Mouse (Mus musculus) hindbrain, embryonic 11.5 days (tissue): ENCODE measurements around the gene Sarnp. TPM values are rescaled to one million over a fixed set of nuclear protein-coding genes. Genes with fewer than 3 reads are reported as not detected.

Experiments used
- ATAC-seq: fragments of 200-750 bp; cut with Nextera tagmentation; 2 replicates; pipeline ENCODE4 v1.8.0; 2017; ENCODE audit warnings: mild to moderate bottlenecking, moderate TSS enrichment, moderate library complexity; ENCODE audit not compliant: low FRiP score
- DNase-seq: peaks from one replicate; pipeline ENCODE4 v3.0.0-alpha.2; 2015; ENCODE audit warnings: low spot score
- H3K27ac ChIP-seq: fragments of 300-500 bp; sonication (generic); 2 replicates; pipeline ENCODE4 v1.5.1; 2014; ENCODE audit warnings: mild to moderate bottlenecking, low read depth, low read length
- H3K27me3 ChIP-seq: fragments of 300-500 bp; sonication (generic); 2 replicates; pipeline ENCODE4 v1.6.1; 2014; ENCODE audit warnings: mild to moderate bottlenecking, low read length, moderate library complexity, mixed read lengths; ENCODE audit not compliant: control insufficient read depth, insufficient read depth
- H3K36me3 ChIP-seq: fragments of 300-500 bp; sonication (generic); 2 replicates; pipeline ENCODE4 v1.6.1; 2014; ENCODE audit warnings: mild to moderate bottlenecking, low read length, moderate library complexity, mixed read lengths; ENCODE audit not compliant: control insufficient read depth, insufficient read depth
- H3K4me1 ChIP-seq: fragments of 300-500 bp; sonication (generic); replicated peaks from 2 replicates; pipeline ENCODE4 v1.6.1; 2014; ENCODE audit warnings: low read length, mixed read lengths; ENCODE audit not compliant: control insufficient read depth, insufficient read depth
- H3K4me2 ChIP-seq: fragments of 300-500 bp; sonication (generic); replicated peaks from 2 replicates; pipeline ENCODE4 v1.6.1; 2014; ENCODE audit warnings: mild to moderate bottlenecking, low read depth, low read length
- H3K4me3 ChIP-seq: fragments of 300-500 bp; sonication (generic); 2 replicates; pipeline ENCODE4 v1.5.1; 2014; ENCODE audit warnings: low read depth, low read length
- H3K9ac ChIP-seq: fragments of 300-500 bp; sonication (generic); 2 replicates; pipeline ENCODE4 v1.6.1; 2014; ENCODE audit warnings: low read depth, low read length
- H3K9me3 ChIP-seq: fragments of 300-500 bp; sonication (generic); 2 replicates; pipeline ENCODE4 v1.6.1; 2016; ENCODE audit warnings: low read length; ENCODE audit not compliant: control insufficient read depth
- whole genome bisulfite sequencing: fragments of 180-500 bp; shearing (Covaris S2); extraction: QIAGEN DNeasy Blood & Tissue Kit; methylation state at CpG from one replicate; pipeline ENCODE4 v1.1.7; 2014; 5-methylcytosine and 5-hydroxymethylcytosine counted together
- polyA plus RNA-seq: library from polyadenylated mRNA; unstranded; fragments of >200 nt; fragmentation: Nextera tagmentation; extraction: Ambion mirVana; gene quantifications from 2 replicates; pipeline ENCODE4 v1.2.1, GENCODE M21; 2014

The Sarnp gene
- polyA plus RNA-seq, 1 experiment from 2014 or later = 286 TPM

GRCm38 (mm10) chr10:128899759-128900490, 82.8 kb downstream of the Sarnp start:
- Histone ChIP-seq H3K27me3 (peaks cover 12% of the 10 kb centered on the region), H3K27ac (no peak overlapping the region), H3K4me2 (no peak overlapping the region), H3K4me1 (no peaks in the 10 kb centered on the region), H3K9ac (no peak overlapping the region), H3K9me3 (no peaks in the 10 kb centered on the region), H3K36me3 (no peaks in the 10 kb centered on the region), H3K4me3 (no peak overlapping the region)
- 82% methylated on average over 6 of the region's 6 CpGs for WGBS
- DNase-seq = no peak
- no peak for ATAC-seq

- Histone ChIP-seq H3K9ac (no peak within 1 kb of the TSS), H3K4me3 (no peak within 1 kb of the TSS), H3K27ac (no peak within 1 kb of the TSS), H3K4me1 (no peaks in the 10 kb centered on the region), H3K9me3 (no peaks in the 10 kb centered on the region), H3K4me2 (no peak within 1 kb of the TSS), H3K27me3 (peaks cover 12% of the 10 kb centered on the region), H3K36me3 (no peaks in the 10 kb centered on the region)
- no peak for DNase-seq
- ATAC-seq = no peak
- 91% methylated on average over 3 of the region's 3 CpGs for WGBS
Observed at GRCm38 (mm10) chr10:128900698-128901097, 83.6 kb downstream of the Sarnp start, which contains the start of gene Cd63. Cd63 (plus strand) TSS chr10:128900989.

- Histone ChIP-seq H3K27ac (no peak overlapping the region), H3K9me3 (no peaks in the 10 kb centered on the region), H3K4me2 (no peak overlapping the region), H3K4me3 (no peak overlapping the region), H3K36me3 (no peaks in the 10 kb centered on the region), H3K4me1 (no peaks in the 10 kb centered on the region), H3K9ac (no peak overlapping the region), H3K27me3 (peaks cover 6% of the 10 kb centered on the region; the same call in 1 of the 2 replicates)
- DNase-seq = no peak
- ATAC-seq = no peak
- WGBS = 76% methylated on average over 1 of the region's 1 CpGs
Observed at GRCm38 (mm10) chr10:128901409-128901808, 84.3 kb downstream of the Sarnp start.

GRCm38 (mm10) chr10:128902409-128902988, 85.4 kb downstream of the Sarnp start:
- Histone ChIP-seq H3K36me3 (no peaks in the 10 kb centered on the region), H3K27ac (no peak overlapping the region), H3K27me3 (no peaks in the 10 kb centered on the region), H3K4me2 (no peak overlapping the region), H3K9ac (no peak overlapping the region), H3K4me3 (no peak overlapping the region), H3K9me3 (no peaks in the 10 kb centered on the region), H3K4me1 (no peaks in the 10 kb centered on the region)
- WGBS = 78% methylated on average over 3 of the region's 3 CpGs
- no peak for ATAC-seq
- no peak for DNase-seq

GRCm38 (mm10) chr10:128904812-128905211, 87.7 kb downstream of the Sarnp start:
- no peaks in the 10 kb centered on the region for H3K36me3 ChIP-seq
- no peak for ATAC-seq
- H3K9ac ChIP-seq = no peak overlapping the region
- DNase-seq = no peak
- H3K4me3 ChIP-seq = no peak overlapping the region
- H3K4me1 ChIP-seq = no peaks in the 10 kb centered on the region
- no peak overlapping the region for H3K4me2 ChIP-seq
- no peaks in the 10 kb centered on the region for H3K9me3 ChIP-seq
- WGBS = 73% methylated on average over 5 of the region's 5 CpGs
- H3K27me3 ChIP-seq = no peaks in the 10 kb centered on the region; the same call in 1 of the 2 replicates
- no peak overlapping the region for H3K27ac ChIP-seq

- WGBS = 59% methylated on average over 13 of the region's 13 CpGs
- Histone ChIP-seq H3K4me3 (peak overlapping the region; percentile 87), H3K9ac (no peak overlapping the region), H3K9me3 (no peaks in the 10 kb centered on the region), H3K36me3 (no peaks in the 10 kb centered on the region), H3K27ac (0 out of 2 replicates have a peak overlapping the region, but pooled peaks have one; percentile 1), H3K4me1 (0 out of 2 replicates have a peak, but pooled peaks cover 2% of the 10 kb centered on the region), H3K4me2 (peak overlapping the region; percentile 78), H3K27me3 (no peaks in the 10 kb centered on the region; the same call in 1 of the 2 replicates)
- DNase-seq (no peak), ATAC-seq (no peak)
Observed at GRCm38 (mm10) chr10:128908778-128909448, 91.8 kb downstream of the Sarnp start.

- ATAC-seq = peak; percentile 83
- H3K9me3 ChIP-seq = no peaks in the 10 kb centered on the region
Observed at GRCm38 (mm10) chr10:128909567-128910028, 92.5 kb downstream of the Sarnp start.

GRCm38 (mm10) chr10:128910066-128910841, 93.1 kb downstream of the Sarnp start:
- ATAC-seq = peak; percentile 47
- Histone ChIP-seq H3K27me3 (no peaks in the 10 kb centered on the region; the same call in 1 of the 2 replicates), H3K4me1 (0 out of 2 replicates have a peak, but pooled peaks cover 2% of the 10 kb centered on the region), H3K9ac (peak overlapping the region; percentile 86), H3K36me3 (no peaks in the 10 kb centered on the region), H3K4me3 (peak overlapping the region; percentile 87), H3K9me3 (no peaks in the 10 kb centered on the region), H3K4me2 (peak overlapping the region; percentile 78), H3K27ac (peak overlapping the region; percentile 56; the same call in 1 of the 2 replicates)
- DNase-seq = peak; percentile 57
- 2% methylated on average over 61 of the region's 66 CpGs for WGBS

More at GRCm38 (mm10) chr10:128909567-128910028, 92.5 kb downstream of the Sarnp start:
- H3K4me2 ChIP-seq = peak overlapping the region; percentile 78
- H3K9ac ChIP-seq = peak overlapping the region; percentile 86
- 0 out of 2 replicates have a peak, but pooled peaks cover 2% of the 10 kb centered on the region for H3K4me1 ChIP-seq
- peak overlapping the region; percentile 87 for H3K4me3 ChIP-seq
- under 1% methylated on average over 36 of the region's 41 CpGs for WGBS
- H3K36me3 ChIP-seq = no peaks in the 10 kb centered on the region
- no peaks in the 10 kb centered on the region; the same call in 1 of the 2 replicates for H3K27me3 ChIP-seq
- H3K27ac ChIP-seq = peak overlapping the region; percentile 56; the same call in 1 of the 2 replicates
- DNase-seq = peak; percentile 84
